Mouse (Mus musculus) C2C12 (cell line): Measurements from ENCODE around the gene Mosmo.

Experiments used
- CEBPB ChIP-seq: IDR thresholded peaks from one replicate; pipeline ENCODE4 v1.6.1; 2011; ENCODE audit warnings: low read depth, mild to moderate bottlenecking, control low read depth, moderate library complexity
- CTCF ChIP-seq: IDR thresholded peaks from one replicate; pipeline ENCODE4 v1.5.1; 2011; ENCODE audit not compliant: control insufficient read depth, insufficient read depth, insufficient read length
- FOSL1 ChIP-seq: IDR thresholded peaks from one replicate; pipeline ENCODE4 v1.8.0; 2011; ENCODE audit warnings: mild to moderate bottlenecking, low read length; ENCODE audit not compliant: poor library complexity, insufficient read depth, severe bottlenecking
- MAX ChIP-seq: IDR thresholded peaks from one replicate; pipeline ENCODE4 v1.6.1; 2011; ENCODE audit warnings: mild to moderate bottlenecking, control low read depth
- MYOG ChIP-seq: IDR thresholded peaks from one replicate; pipeline ENCODE4 v1.6.1; 2011; ENCODE audit not compliant: control insufficient read depth, insufficient read length; ENCODE audit errors: extremely low read depth
- USF1 ChIP-seq: IDR thresholded peaks from one replicate; pipeline ENCODE4 v1.6.1; 2011; ENCODE audit warnings: low read depth, mild to moderate bottlenecking, control low read depth, moderate library complexity

GRCm38 (mm10) chr7:120721051-120721450 is 43.6 kb downstream of the Mosmo start:
- TF ChIP-seq CTCF (no peak), FOSL1 (no peak), MYOG (no peak), USF1 (no peak), MAX (no peak), CEBPB (no peak)
